Mouse (Mus musculus) cerebellum, adult 11 months (tissue): ENCODE results near the gene Svip.

ENCODE experiments used
- DNase-seq: peaks from one replicate; pipeline ENCODE4 v3.0.0; 2022

The Svip gene

DNA sequence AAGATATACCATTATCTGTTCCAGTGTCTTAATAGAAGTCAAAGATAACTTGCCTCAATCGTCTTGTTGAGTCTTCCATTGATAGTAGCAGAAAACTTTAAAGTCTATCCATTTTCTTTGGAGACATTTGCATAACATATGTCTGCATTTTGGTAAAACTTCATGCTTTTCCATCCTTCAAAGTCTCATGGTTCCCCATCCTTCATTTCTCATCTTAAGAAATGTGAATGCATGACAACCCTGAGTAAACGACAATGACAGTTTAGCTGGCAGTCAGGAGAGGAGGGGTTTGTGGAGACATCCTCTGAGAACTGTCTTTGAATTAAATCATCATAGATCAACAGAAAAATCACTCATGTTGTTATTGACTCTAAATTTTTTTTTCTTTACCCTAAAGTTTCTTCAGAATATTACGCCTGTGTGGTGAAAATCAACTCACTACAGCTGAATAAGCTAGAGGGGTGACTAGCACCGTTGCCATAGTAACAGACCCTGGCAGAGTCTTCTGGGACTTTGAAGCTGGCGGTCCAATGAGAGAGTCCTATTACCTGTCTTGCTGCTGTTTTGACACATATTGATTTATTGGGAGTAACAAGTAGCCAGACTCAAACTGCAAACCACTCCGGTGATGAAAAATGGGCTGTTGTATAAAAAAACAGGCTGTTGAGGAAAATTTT, 45.0 kb downstream of the Svip start:
- no peak for DNase-seq

DNA sequence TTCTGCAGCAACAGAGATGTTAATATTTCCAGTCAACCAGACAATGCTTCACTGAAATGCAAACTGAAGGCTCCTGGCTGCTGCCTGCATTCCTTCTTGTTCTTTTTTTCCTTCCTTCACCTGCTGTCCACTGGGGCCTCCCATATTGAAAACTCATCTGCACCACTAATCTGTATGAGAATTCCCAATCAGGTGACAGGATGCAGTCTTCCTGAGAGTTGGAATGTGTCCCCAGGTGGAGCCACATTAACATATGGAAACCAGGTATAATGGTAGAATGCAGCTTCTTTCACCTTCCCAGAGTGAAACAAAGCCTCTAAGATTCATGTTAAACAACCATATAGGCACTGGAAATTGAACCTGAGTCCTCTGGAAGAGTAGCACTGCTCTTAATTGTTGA, 48.1 kb downstream of the Svip start:
- DNase-seq: no peak

DNA sequence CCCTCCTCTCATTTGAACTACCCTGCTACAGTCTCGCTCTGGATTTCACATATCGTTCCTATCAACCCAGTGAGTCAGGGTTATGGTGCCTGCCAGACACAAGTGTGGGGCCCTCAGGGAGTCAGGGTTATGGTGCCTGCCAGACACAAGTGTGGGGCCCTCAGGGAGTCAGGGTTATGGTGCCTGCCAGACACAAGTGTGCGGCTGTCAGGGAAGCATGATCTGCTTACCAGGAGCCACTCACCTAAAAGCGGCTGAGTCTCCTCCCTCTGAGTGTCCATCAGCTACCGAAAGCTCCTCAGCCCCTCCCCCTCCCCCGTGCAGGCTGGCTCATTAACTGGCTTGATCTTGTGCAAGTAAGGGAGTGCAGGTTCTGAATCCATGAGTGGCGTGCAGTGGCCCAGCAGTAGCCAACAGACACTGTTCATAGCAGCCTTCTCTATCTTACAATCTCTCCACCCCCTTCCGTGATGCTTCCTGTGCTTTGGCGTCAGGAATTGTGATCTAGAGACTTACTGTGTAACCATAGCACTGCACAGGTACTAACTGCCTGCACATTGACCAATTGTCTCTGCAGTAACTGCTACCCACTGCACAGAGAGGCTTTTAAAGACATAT, 50.3 kb downstream of the Svip start:
- no peak for DNase-seq
